Mouse (Mus musculus) megakaryocyte, embryonic 14.5 days (primary cell): Measurements from ENCODE around the gene Psmd14.

Source experiments
- FLI1 ChIP-seq: IDR thresholded peaks from 2 replicates; pipeline ENCODE4 v1.6.1; 2012; ENCODE audit warnings: low read length, inconsistent platforms, mixed read lengths
- GATA1 ChIP-seq: IDR thresholded peaks from 3 replicates; pipeline ENCODE4 v1.6.1; 2012; ENCODE audit warnings: mixed read lengths, low read length, inconsistent platforms, borderline replicate concordance

GRCm38 (mm10) chr2:61754989-61755388 is 43.5 kb downstream of the Psmd14 start:
- no peak for TF ChIP-seq GATA1
- TF ChIP-seq FLI1: no peak
